Mouse (Mus musculus) embryo, embryonic 9.5 days (tissue): Measurements from ENCODE around the gene Lonrf3.
A peak's percentile ranks its signal among the peaks of the same experiment; 100 is the strongest.

Source experiments
- DNase-seq: peaks from one replicate; pipeline ENCODE4 v3.0.0-alpha.2; 2017; ENCODE audit errors: extremely low spot score

Lonrf3 gene

DNA sequence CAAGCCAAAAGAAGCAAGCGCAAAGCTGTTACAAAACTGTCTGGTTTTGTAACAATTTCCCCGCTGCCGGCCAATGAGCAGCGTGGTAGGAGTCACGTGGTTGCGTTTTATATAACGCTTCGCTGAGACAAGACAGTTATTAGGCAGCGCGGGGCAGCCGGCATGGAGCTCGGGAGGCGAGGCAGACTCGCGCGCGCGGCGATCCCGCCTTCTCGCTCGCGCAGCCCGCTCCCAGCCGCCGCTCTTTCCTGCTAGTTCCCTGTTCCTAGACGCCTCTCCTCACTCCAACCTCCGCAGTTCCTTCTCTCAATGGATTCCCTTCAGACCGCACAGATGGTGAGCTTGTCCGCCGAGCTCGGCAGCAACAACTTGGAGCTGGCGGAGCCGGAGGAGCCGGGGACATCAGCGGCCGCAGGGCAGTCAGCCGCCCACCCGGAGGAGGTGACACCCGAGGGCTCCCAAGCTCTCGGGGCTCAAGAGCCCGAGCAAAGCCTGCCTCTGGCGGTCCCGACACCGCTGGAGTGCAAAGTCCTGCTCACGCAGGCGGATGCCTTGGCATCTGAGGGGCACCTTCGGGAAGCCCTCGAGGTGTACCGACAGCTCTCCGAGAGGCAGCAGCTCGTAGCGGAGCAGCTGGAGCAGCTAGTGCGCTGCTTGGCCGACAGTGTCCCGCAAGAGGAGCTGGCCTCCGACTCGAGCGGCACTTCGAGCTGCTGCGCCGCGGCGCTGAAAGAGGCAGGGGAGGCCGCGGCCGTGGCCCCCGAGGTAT, at the start of gene Lonrf3:
Gene Lonrf3 (plus strand): TSS at position 83 of the 769 bp plus-strand sequence.
- peak; percentile 51 for DNase-seq

DNA sequence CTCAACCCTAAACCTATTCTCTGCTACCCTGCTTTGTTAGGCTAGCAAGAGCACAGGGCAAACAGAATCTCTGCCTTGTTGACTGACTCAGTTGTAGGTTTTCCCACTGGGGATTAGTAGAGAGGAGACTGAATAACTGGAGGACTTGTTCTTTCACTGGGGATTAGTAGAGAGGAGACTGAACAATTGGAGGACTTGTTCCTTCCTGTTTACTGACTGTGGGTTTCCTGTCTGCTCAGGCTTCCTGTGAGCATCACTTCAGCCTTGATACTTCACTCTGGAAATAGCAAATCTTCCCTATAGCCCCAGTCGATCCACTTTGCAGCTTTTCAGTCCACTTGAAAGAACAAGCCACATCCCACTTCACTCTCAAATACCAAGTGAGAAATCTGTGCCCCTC, 49.4 kb upstream of the Lonrf3 start:
- no peak for DNase-seq

DNA sequence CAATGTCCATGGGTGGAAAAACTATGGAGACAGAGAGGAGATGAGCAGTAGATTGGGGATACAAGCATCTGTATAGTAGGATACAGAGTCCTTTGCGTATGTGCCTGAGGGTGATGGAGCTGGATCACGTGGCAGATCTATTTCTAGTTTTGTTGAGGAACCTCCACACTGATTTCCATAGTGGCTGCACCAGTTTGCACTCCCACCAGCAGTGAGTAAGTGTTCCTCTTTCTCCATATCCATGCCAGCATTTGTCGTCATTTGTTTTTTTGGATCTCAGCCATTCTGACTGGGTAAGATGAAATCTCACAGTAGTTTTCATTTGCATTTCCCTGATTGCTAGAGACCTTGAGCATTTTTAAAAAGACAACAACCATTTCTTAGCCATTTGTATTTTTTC, 16.7 kb upstream of the Lonrf3 start:
- DNase-seq = no peak

DNA sequence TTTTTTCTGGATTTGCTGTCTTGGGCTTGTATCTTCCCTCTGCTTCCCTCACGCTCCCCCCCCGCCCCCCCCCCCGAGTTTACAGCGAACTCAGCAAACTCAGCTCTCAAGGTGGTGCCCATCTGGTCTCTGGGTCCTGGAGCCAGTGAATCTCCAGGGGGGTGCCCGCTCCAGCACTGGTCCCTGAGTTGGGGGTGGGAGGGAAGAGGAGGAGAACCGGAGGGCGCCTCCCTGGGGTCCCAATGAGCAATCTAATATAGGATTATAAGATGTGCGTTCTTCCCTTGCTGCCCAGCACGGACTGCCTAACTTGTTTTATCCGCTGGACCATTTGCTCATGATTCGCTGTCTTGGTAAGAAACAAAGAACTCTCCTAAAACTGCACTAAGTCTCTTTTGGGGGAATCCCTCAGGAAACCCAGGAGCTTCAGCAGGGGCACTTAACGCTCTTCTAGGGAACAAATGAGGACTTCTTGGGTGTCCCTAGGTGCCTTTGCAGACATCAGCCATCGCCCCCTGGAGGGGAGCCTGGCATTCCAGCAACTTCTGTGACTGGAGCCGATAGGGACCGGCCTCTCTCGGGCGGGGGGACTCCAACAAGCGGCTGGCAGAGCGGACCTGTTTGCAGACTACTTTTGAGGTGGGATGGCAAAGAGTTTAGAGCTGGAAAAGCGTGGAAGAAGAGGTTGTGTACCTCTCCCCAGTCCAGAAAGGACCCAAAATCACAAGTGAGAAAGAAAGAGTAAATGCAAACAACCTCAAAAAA, 480 bp upstream of the Lonrf3 start:
- DNase-seq = peak; percentile 29

DNA sequence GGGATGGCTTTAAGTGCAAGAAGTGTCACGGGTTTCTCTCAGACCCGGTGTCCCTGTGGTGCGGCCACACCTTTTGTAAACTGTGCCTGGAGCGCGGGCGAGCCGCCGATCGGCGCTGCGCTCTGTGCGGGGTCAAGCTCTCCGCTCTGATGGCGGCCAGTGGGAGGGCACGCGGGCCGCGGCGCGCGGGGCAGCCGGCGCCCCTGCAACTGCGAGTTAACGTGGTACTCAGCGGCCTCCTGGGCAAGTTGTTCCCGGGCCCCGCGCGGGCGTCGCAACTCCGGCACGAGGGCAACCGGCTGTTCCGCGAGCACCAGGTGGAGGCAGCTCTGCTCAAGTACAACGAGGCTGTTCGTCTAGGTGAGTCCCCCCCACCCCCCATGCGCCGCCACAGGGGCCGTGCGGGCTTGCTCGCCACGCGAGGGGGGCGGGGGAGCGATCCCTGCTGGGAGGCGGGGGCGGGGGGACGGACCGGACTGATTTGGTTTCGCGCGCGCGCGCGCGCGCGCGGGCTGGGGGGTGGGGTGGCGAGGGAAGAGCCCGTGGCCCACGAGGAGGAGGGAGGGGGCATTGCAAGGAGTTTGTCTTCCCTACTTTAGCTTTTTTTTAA, 992 bp downstream of the Lonrf3 start:
- peak; percentile 14 for DNase-seq

DNA sequence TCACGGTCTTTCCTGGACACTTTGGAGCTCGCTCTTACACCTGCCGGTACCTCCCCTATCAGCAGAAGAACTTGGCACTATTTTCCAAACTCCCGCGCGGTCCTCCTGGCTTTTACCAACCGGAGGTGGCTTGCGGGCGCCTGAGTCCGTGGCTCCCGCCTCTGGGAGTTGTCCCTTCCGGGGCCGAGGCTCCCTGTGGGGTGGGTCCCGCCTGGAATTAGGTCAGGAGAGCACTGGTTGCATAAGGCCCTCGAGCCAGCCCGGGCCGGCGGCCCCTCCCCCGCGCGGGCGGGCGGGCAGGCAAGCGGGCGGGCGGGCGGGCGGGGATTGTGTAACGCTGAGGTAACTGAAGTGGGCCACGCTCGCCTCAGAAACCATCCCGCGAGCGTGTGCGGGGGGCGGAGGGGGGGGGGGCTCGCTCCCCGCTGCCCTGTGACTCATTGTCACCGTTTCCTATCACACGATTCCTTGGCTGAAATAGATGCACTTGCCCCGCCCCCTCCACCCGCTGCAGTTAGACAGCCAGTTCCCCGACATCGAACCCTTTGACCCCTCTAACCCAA, 1.8 kb downstream of the Lonrf3 start:
- DNase-seq = peak; percentile 18

DNA sequence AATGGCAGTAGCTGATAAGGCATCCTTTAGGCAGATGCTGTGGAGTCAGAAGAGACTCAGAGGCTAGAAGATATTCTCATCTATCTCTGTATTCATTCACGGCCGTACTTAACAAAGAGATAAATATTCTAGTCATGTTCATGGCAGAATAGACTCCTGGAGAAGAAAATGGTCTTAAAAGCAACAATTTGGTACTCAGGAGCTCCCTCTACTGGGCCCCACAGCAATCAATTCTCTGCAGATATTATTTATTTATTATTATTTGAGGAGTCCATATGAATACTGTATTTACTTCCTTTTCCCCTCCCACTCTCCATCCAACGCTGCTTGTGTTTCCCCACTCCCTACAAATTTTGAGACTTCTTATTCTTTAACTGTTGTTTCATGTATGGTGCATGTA, 24.3 kb downstream of the Lonrf3 start:
- no peak for DNase-seq

DNA sequence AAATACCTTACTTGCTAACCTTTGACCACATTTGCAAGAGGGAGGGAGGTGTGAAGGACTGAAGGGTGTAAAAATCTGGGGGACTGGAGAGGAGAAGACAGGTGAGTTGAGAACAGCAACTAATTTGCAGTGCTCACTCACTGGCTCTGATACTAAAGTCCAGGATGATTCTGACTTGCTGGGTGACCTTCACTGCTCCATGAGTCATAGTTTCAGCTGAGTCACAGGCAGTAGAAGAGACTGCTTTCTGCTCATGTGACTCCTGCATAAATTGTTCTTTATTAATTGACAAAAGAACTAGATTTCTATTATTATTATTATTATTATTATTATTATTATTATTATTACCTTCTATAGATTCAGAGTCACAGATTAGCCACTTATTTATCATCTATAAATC, 57.2 kb downstream of the Lonrf3 start:
- no peak for DNase-seq

DNA sequence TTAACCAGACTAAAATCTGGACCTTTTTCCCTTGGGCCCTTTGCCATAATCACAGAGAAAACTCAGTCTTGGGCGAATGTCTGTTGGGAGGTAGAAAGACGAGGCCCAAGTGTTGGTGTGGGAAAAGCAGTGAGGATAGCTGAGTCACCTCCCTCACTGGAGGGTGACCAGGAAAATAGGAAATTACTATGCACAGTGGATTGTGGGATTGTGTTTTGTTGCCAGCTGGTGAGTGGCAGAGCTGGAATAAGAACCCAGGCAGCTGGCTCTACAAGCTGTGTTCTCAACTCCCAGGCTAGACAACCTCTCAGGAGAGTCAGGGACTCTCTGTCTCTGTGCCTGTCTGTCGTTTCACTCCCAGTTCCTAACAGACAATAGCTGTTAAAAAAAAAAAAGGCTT, 61.8 kb downstream of the Lonrf3 start:
- no peak for DNase-seq

DNA sequence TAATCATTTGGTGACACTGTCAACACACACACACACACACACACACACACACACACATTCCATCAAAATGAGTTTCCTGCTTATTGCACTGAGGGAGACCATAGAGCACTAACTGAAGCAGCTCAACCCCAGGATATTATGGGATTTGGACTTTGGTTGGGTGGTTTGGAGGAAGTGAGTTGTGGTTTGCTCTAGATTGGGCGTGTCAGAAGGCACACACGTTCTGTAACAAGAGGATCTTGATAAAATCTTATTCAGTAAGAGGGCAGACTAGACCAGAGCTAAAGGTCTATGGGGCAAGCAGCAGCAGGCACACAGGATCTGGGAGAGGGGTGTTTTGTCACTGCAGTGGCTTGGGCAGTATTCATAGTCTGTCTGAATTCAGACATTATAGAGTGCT, 62.4 kb downstream of the Lonrf3 start:
- no peak for DNase-seq

DNA sequence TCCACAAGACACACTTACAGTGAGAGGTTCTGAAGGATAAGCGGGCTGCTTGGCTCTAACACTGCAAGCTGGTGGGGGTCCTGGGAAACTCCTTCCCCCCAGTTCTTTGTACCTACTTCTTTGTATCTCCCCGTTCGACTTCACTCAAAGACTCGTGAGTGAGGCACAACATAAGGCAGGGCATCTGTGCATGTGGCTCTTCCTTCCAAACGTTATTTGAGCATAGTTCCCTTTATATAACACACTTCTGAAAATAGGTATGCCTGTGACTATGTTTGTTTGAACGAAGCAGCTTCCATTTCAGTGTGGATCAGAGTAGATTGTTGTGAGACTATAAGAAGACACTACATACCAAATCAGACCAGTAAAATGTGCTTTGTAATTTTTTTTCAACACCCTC, 64.5 kb downstream of the Lonrf3 start:
- DNase-seq = no peak

DNA sequence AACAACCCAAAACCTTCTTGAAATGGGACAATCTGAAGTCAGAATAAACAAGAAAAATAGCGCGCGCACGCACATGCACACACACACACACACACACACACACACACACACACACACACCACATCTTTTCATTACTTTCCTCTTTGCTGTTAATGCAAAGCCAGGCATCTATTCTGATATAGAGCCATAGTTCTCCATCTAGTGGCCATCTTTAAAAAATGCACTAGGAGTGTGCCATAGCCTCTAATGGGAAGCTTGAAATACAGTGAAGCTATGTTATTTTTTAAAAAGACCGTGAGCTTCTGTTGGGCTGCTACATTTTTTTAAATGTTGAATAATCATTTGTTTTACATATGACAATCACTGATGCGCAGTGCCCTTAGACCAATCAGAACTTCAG, 65.1 kb downstream of the Lonrf3 start:
- no peak for DNase-seq

DNA sequence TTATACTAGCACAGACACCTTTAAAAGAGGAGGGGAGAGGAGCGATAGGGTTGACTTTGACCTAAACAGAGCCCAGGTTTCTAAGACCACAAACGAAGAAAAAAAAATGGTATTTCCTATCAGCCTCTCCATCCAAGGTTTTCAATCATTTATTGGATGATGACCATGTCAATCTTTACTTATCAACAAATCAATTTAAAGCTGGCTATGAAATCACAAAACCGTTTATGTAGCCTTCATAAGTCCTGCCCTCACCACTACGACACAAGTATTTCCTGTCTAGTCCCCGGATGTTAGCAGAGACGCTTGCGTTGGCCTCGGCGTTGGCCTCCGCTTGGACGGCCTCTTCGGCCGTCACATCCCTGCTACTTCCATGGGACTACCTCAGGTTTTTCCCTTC, 72.8 kb downstream of the Lonrf3 start, which contains the start of gene Gm6268:
Gene Gm6268 (plus strand): TSS at position 301 of the 400 bp plus-strand sequence.
- DNase-seq = no peak

DNA sequence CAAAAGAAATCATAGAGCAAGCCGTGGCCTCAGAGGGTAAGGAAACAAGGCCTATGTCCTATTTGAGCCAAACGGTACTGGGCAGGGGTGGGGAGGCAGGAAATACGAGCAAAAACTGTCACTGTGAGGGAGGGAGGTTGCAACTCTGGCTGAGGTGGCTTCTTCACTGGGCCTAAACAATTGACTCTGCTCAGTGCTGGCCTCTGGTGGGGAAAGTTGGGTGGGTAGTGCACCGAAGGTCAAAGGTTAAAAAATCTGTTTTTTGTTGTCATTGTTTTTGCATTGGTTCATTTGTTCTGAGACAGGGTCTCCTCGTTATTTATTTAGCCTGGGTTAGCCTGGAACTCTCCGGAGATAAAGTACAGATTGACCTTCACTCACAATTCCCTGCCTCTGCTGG, 74.2 kb downstream of the Lonrf3 start:
- no peak for DNase-seq
